12 mouse cellular contexts compared by ENCODE assay signal in the genomic region with DNA sequence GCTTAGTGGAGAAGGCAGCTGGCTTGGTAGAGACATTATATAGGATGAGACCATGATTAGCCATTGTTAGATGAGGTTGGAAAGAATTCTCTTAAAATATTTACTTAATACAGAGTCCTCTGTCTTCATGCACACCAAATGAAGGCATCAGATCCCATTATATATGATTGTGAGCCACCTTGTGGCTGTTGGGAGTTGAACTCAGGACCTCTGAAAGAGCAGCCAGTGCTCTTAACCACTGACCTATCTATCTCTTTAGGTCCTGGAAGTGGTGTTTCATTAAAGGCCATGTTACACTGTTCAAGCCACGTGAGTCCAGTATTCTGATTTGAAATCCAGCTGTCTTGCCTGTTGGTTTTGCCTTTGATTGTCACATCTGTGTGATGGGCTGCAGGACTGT. TPM values are rescaled to one million over a fixed set of nuclear protein-coding genes. Genes with fewer than 3 reads are reported as not detected.
A peak's percentile ranks its signal among the peaks of the same experiment; 100 is the strongest.
DNase-seq lines count a peak whose midpoint lies in the region; ATAC-seq and TF ChIP-seq lines count a peak whose summit lies in the region.
"Had no signal": no experiment of that assay in that cellular context is flagged by ENCODE, and none has a peak within 500 bp of the region (broad histone marks: within the 10 kb centered on the region; RNA-seq: fewer than 3 reads in every experiment).

No protein-coding gene starts in this region.

- no peak overlapping the region for H3K9ac ChIP-seq in neural tube, embryonic 15.5 days (replicated peaks)
- H3K9ac ChIP-seq: hindbrain, embryonic 12.5 days had no signal

- peak; percentile 42 for DNase-seq in CD4-positive, CD25-positive, alpha-beta regulatory T cell, adult 2 months (ENCODE audit: low read depth, low spot score)
- no peak for DNase-seq in left cerebral cortex, adult 2 months (ENCODE audit: extremely low spot score in 1 of 2, low spot score in 2 of 2)
- DNase-seq in left cerebral cortex, adult 8-10 months (ENCODE audit: low spot score in 2 of 2), result no peak
- DNase-seq in 3T3-L1 (ENCODE audit: low read depth, low spot score), result peak; percentile 64
- DNase-seq in c-Kit-positive CD71-positive TER-119-negative erythroid progenitor cells, embryonic 14.5 days (ENCODE audit: low read depth), result peak; percentile 31
- no peak for DNase-seq in kidney, postnatal 4 days
- DNase-seq: adrenal gland, postnatal 36 days; cerebellum, adult 9-11 months; kidney, postnatal 10 days had no signal

- peak; percentile 32 for TF ChIP-seq CTCF in left cerebral cortex, adult 2 months (IDR thresholded peaks at IDR 0.05)

- H3K36me3 ChIP-seq in neural tube, embryonic 15.5 days, result no peaks in the 10 kb centered on the region
- H3K36me3 ChIP-seq: hindbrain, embryonic 12.5 days had no signal

- H3K4me3 ChIP-seq in left cerebral cortex, adult 2 months, result no peak overlapping the region
- H3K4me3 ChIP-seq in neural tube, embryonic 15.5 days (replicated peaks), result no peak overlapping the region
- H3K4me3 ChIP-seq: hindbrain, embryonic 12.5 days had no signal

- H3K27ac ChIP-seq in left cerebral cortex, adult 2 months, result no peak overlapping the region
- no peak overlapping the region for H3K27ac ChIP-seq in neural tube, embryonic 15.5 days (replicated peaks)
- H3K27ac ChIP-seq: hindbrain, embryonic 12.5 days had no signal

- H3K27me3 ChIP-seq in neural tube, embryonic 15.5 days (replicated peaks), result no peaks in the 10 kb centered on the region
- H3K27me3 ChIP-seq: hindbrain, embryonic 12.5 days had no signal

- 44% methylated on average over 1 of the region's 1 CpGs for WGBS in neural tube, embryonic 15.5 days

- no peak overlapping the region for H3K4me2 ChIP-seq in neural tube, embryonic 15.5 days
- H3K4me2 ChIP-seq: hindbrain, embryonic 12.5 days had no signal

- peaks cover under 1% of the 10 kb centered on the region; the same call in 1 of the 2 replicates for H3K4me1 ChIP-seq in neural tube, embryonic 15.5 days

- intact Hi-C loops in left cerebral cortex, adult 2 months (cut with DNase I), result loop anchor here (10.0 kb wide), 1 partner anchor 239 kb away; a partner anchor contains a TSS

- ATAC-seq in CD4-positive, CD25-positive, alpha-beta regulatory T cell, adult 4 months, result no peak
- no peak for ATAC-seq in neural tube, embryonic 15.5 days (ENCODE audit: low FRiP score)

- no peaks in the 10 kb centered on the region for H3K9me3 ChIP-seq in neural tube, embryonic 15.5 days (replicated peaks)
- H3K9me3 ChIP-seq: hindbrain, embryonic 12.5 days had no signal

RNA-seq across cellular contexts. Expression of a gene that starts 4.2 kb away (rescaled TPM):
- polyA plus RNA-seq in CD4-positive, CD25-positive, alpha-beta regulatory T cell, adult 4 months (2017; shearing (Covaris generic)), result 10 to 100 TPM in 1 of 2 experiments, 1 to 10 TPM in 1; 8.1 to 15.8 TPM
- 10 to 100 TPM; 26.4 to 27.8 TPM for total RNA-seq in left cerebral cortex, adult 2 months (2021)
- 10 to 100 TPM; 25.8 to 31.6 (median 30.3) TPM for total RNA-seq in left cerebral cortex, adult 8-10 months (2022)
- 23.4 and 26.4 TPM in 2 replicates for polyA plus RNA-seq in neural tube, embryonic 15.5 days (2015; fragmentation: Nextera tagmentation; extraction: Ambion mirVana)

Comparison
In these comparisons a context has a peak if more than half of its experiments do, and no peak if none do; other contexts are left out.
1. DNase-seq: peak in CD4-positive, CD25-positive, alpha-beta regulatory T cell, adult 2 months (single experiment), 3T3-L1 (single experiment) and c-Kit-positive CD71-positive TER-119-negative erythroid progenitor cells, embryonic 14.5 days (single experiment); none in left cerebral cortex, adult 2 months (0 of 2), left cerebral cortex, adult 8-10 months (0 of 2) and kidney, postnatal 4 days (0 of 2).